Mouse (Mus musculus) heart, embryonic 14.5 days (tissue): ENCODE data around the gene Atp13a5. TPM values are rescaled to one million over a fixed set of nuclear protein-coding genes. Genes with fewer than 3 reads are reported as not detected.

ENCODE experiments used
- ATAC-seq: fragments of 200-750 bp; cut with Nextera tagmentation; 2 replicates; pipeline ENCODE4 v1.8.0; 2017; ENCODE audit warnings: low read depth, moderate TSS enrichment; ENCODE audit not compliant: insufficient number of reproducible peaks, insufficient read depth, low FRiP score
- H3K27ac ChIP-seq, 2 experiments: fragments of 200-500 bp in 1 of 2; fragments of 300-500 bp in 1 of 2; sonication (generic) in 1 of 2; replicated peaks in 1 of 2; 2 replicates each; pipeline ENCODE4 v1.5.1; 2012 to 2014; ENCODE audit warnings: low read depth in 2 of 2, low read length in 2 of 2, control low read depth in 1 of 2, mild to moderate bottlenecking in 1 of 2, mixed read lengths in 1 of 2; ENCODE audit not compliant: control insufficient read depth in 1 of 2, insufficient read depth in 1 of 2
- H3K27me3 ChIP-seq: fragments of 300-500 bp; sonication (generic); 2 replicates; pipeline ENCODE4 v1.6.1; 2014; ENCODE audit warnings: mild to moderate bottlenecking, low read length, control low read depth; ENCODE audit not compliant: control insufficient read depth, insufficient read depth
- H3K36me3 ChIP-seq: fragments of 300-500 bp; sonication (generic); 2 replicates; pipeline ENCODE4 v1.6.1; 2014; ENCODE audit warnings: mild to moderate bottlenecking, control low read depth, low read length, mixed read lengths; ENCODE audit not compliant: control insufficient read depth, insufficient read depth
- H3K4me1 ChIP-seq, 2 experiments: fragments of 200-500 bp in 1 of 2; fragments of 300-500 bp in 1 of 2; sonication (generic) in 1 of 2; 2 replicates each; pipeline ENCODE4 v1.6.1; 2012 to 2014; ENCODE audit warnings: low read length in 2 of 2, control low read depth in 1 of 2, mixed read lengths in 1 of 2; ENCODE audit not compliant: control insufficient read depth in 2 of 2, insufficient read depth in 2 of 2
- H3K4me2 ChIP-seq: fragments of 300-500 bp; sonication (generic); 2 replicates; pipeline ENCODE4 v1.6.1; 2014; ENCODE audit warnings: mild to moderate bottlenecking, low read length
- H3K4me3 ChIP-seq, 2 experiments: fragments of 200-500 bp in 1 of 2; fragments of 300-500 bp in 1 of 2; sonication (generic) in 1 of 2; 2 replicates each; pipeline ENCODE4 v1.5.1; 2012 to 2014; ENCODE audit warnings: low read length in 2 of 2, mild to moderate bottlenecking in 2 of 2, control low read depth in 1 of 2, low read depth in 1 of 2, moderate library complexity in 1 of 2; ENCODE audit not compliant: control insufficient read depth in 1 of 2, insufficient read depth in 1 of 2
- H3K9ac ChIP-seq: fragments of 300-500 bp; sonication (generic); 2 replicates; pipeline ENCODE4 v1.6.1; 2014; ENCODE audit warnings: mild to moderate bottlenecking, low read length
- H3K9me3 ChIP-seq: fragments of 300-500 bp; sonication (generic); 2 replicates; pipeline ENCODE4 v1.6.1; 2016; ENCODE audit warnings: low read length, control low read depth; ENCODE audit not compliant: control insufficient read depth
- WGBS: fragments of 180-500 bp; shearing (Covaris S2); extraction: QIAGEN DNeasy Blood & Tissue Kit; methylation state at CpG from one replicate; pipeline ENCODE4 v1.1.7; 2014; 5-methylcytosine and 5-hydroxymethylcytosine counted together
- polyA plus RNA-seq: library from polyadenylated mRNA; unstranded; fragments of >200 nt; fragmentation: Nextera tagmentation; extraction: Ambion mirVana; gene quantifications from 2 replicates; pipeline ENCODE4 v1.2.1, GENCODE M21; 2014

Atp13a5 gene
- polyA plus RNA-seq, 1 experiment from 2014 or later, result not detected

GRCm38 (mm10) chr16:29254325-29254724 lies 124.2 kb downstream of the Atp13a5 start:
- no peaks in the 10 kb centered on the region for H3K4me1 ChIP-seq
- H3K9me3 ChIP-seq, result no peaks in the 10 kb centered on the region
- no peak overlapping the region for H3K27ac ChIP-seq
- no peaks in the 10 kb centered on the region for H3K36me3 ChIP-seq
- H3K4me2 ChIP-seq, result no peak overlapping the region
- H3K4me3 ChIP-seq, result no peak overlapping the region
- no peaks in the 10 kb centered on the region for H3K27me3 ChIP-seq
- ATAC-seq, result no peak
- H3K9ac ChIP-seq, result no peak overlapping the region
- 82% methylated on average over 4 of the region's 4 CpGs for WGBS

DNA sequence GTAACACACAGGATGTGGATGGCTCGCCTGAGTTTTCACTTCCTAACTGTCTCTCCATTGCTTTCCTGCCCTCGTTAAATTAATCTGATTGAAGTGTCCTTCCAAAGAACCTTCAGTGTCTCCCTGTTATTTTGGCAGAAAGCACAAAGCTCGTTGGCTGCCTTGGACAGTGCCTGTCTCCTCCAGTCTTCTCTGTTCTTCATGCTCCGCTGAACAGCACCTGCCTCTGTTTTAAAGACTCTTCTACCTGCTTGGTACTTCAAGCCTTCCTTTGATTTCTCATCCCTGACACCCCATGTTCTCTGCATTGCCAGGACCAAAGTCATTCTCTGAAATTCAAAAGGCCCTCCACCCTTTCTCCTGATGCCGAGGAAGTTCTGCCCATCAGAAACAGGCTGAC lies 142.6 kb downstream of the Atp13a5 start:
- H3K9me3 ChIP-seq, result no peaks in the 10 kb centered on the region
- H3K4me3 ChIP-seq, result no peak overlapping the region
- H3K4me2 ChIP-seq, result no peak overlapping the region
- WGBS, result 73% methylated on average over 5 of the region's 5 CpGs
- ATAC-seq, result no peak
- H3K27me3 ChIP-seq, result no peaks in the 10 kb centered on the region
- no peaks in the 10 kb centered on the region for H3K4me1 ChIP-seq
- H3K36me3 ChIP-seq, result no peaks in the 10 kb centered on the region
- H3K9ac ChIP-seq, result no peak overlapping the region
- no peak overlapping the region for H3K27ac ChIP-seq

GRCm38 (mm10) chr16:29216395-29217295 lies 161.9 kb downstream of the Atp13a5 start:
- 85% methylated on average over 5 of the region's 5 CpGs for WGBS
- ATAC-seq, result no peak
- no peak overlapping the region for H3K27ac ChIP-seq

GRCm38 (mm10) chr16:29209605-29210411 lies 168.7 kb downstream of the Atp13a5 start, which contains the start of gene Hrasls:
Gene Hrasls (plus strand): TSS chr16:29209695.
- H3K4me1 ChIP-seq, result peaks cover 11 to 14% of the 10 kb centered on the region in 2 experiments
- H3K27me3 ChIP-seq, result peaks cover 15% of the 10 kb centered on the region
- no peaks in the 10 kb centered on the region for H3K36me3 ChIP-seq
- peak within 1 kb of the TSS; percentile 71 for H3K9ac ChIP-seq
- 2% methylated on average over 39 of the region's 39 CpGs for WGBS
- H3K9me3 ChIP-seq, result no peaks in the 10 kb centered on the region
- H3K4me3 ChIP-seq, result peak within 1 kb of the TSS; percentile 42 to 46
- H3K27ac ChIP-seq, result no peak within 1 kb of the TSS; a peak in 1 of 4 replicates
- peak within 1 kb of the TSS; percentile 93 for H3K4me2 ChIP-seq
- peak; percentile 14; the same call in 1 of the 2 replicates for ATAC-seq

More at GRCm38 (mm10) chr16:29216395-29217295, 161.9 kb downstream of the Atp13a5 start:
- Histone ChIP-seq H3K27me3 (no peaks in the 10 kb centered on the region), H3K36me3 (no peaks in the 10 kb centered on the region), H3K4me3 (no peak overlapping the region), H3K4me1 (no peaks in the 10 kb centered on the region), H3K9ac (no peak overlapping the region), H3K9me3 (no peaks in the 10 kb centered on the region), H3K4me2 (no peak overlapping the region)

DNA sequence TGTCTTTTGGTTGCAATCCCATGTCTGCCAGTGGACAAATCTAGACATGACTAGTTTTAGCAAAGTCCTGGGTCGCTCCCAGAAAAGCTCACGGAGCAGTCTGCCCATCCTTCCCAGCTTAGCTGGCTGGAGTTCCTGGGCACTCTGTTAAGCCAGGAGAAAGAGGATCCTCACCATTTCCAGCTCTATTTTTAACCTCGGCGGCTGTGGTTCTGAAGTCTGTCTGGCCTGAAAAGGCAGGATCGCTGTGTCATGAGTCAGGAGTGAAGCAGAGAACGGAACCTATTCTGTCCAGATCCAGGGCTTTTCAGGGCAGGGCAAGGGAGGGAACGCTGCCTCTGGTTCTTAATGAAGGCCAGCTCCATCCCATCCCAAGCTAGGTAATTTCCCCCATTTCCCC lies 169.7 kb downstream of the Atp13a5 start:
- Histone ChIP-seq H3K27ac (no peak overlapping the region; a peak in 1 of 4 replicates), H3K9me3 (no peaks in the 10 kb centered on the region), H3K4me2 (peak overlapping the region; percentile 93), H3K4me1 (peaks cover 11 to 14% of the 10 kb centered on the region in 2 experiments), H3K4me3 (no peak overlapping the region), H3K36me3 (no peaks in the 10 kb centered on the region), H3K27me3 (peaks cover 15% of the 10 kb centered on the region), H3K9ac (no peak overlapping the region)
- no peak for ATAC-seq
- 30% methylated on average over 7 of the region's 7 CpGs for WGBS

GRCm38 (mm10) chr16:29205581-29205980 lies 173.0 kb downstream of the Atp13a5 start:
- Histone ChIP-seq H3K27ac (no peak overlapping the region), H3K27me3 (peaks cover 5% of the 10 kb centered on the region), H3K9me3 (no peaks in the 10 kb centered on the region), H3K4me1 (peaks cover 11 to 14% of the 10 kb centered on the region in 2 experiments), H3K4me2 (no peak overlapping the region), H3K4me3 (no peak overlapping the region), H3K36me3 (no peaks in the 10 kb centered on the region), H3K9ac (no peak overlapping the region)
- no peak for ATAC-seq
- 39% methylated on average over 2 of the region's 2 CpGs for WGBS

DNA sequence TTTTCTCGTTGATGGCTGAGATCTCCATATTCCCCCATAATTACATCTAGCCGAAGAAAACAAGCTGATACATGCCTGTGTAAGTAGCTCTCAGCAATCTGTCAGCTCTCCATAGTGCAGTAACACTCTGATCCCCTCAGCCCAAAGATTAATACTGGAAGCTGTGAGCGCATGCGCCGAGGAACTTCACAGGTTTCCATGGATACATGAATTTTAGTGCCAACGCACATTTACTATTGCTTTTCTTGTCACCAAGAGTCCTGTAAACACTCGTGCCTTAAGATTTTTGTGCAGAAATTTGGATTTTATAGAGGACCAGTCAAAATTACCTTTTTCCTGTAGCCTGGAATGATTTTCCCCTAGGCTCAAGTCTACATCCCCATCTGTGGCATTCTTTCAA lies 173.7 kb downstream of the Atp13a5 start:
- whole genome bisulfite sequencing, result 69% methylated on average over 7 of the region's 7 CpGs
- no peak for ATAC-seq
- no peaks in the 10 kb centered on the region for H3K9me3 ChIP-seq

More for the DNA sequence above, 173.7 kb downstream of the Atp13a5 start:
- H3K4me2 ChIP-seq, result no peak overlapping the region
- no peak overlapping the region for H3K9ac ChIP-seq
- H3K4me3 ChIP-seq, result no peak overlapping the region
- no peaks in the 10 kb centered on the region for H3K36me3 ChIP-seq
- 0 out of 2 replicates have a peak, but pooled peaks cover 4% of the 10 kb centered on the region for H3K27me3 ChIP-seq
- no peak overlapping the region for H3K27ac ChIP-seq
- peaks cover 11 to 14% of the 10 kb centered on the region in 2 experiments for H3K4me1 ChIP-seq
